Mouse (Mus musculus): ENCODE measurements around the gene Hoxc9.

Hoxc9 gene

DNA sequence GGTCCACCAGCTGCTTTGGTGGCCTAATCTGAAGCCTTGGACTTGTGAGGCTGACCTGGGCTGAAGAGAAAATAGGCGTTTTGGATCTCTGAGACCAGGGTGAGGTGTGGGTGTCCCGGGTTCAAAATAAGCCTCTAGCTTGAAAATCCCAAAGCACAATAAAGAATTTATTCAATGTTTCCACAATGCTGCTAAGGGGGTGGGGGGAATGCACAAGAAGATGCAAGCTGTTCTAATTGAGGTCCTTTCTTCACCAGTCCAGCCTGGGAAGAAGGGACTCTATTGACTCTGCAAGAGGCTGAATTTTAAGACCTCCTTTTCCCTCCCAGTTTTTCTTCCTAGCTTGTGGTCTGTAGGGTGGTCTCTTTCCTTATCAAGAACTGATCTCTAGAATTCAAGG, 25.4 kb upstream of the Hoxc9 start:
- Histone ChIP-seq H3K4me3 (replicated peaks; ENCODE audit: low read length) (no peak overlapping the region), H3K36me3 (ENCODE audit: insufficient read depth, low read length) (no peaks in the 10 kb centered on the region), H3K27me3 (ENCODE audit: insufficient read depth, low read length) (peaks cover 98% of the 10 kb centered on the region), H3K9me3 (ENCODE audit: low read length) (peaks cover 5% of the 10 kb centered on the region; the same call in 1 of the 2 replicates), H3K4me1 (replicated peaks; ENCODE audit: low read depth, low read length) (peaks cover 46% of the 10 kb centered on the region)
- no peak for TF ChIP-seq NANOG (IDR thresholded peaks at IDR 0.05; ENCODE audit: borderline replicate concordance, low read length)
- no peak for TF ChIP-seq CTCF (conservative IDR thresholded peaks at IDR 0.05; ENCODE audit: low read length)
- TF ChIP-seq POU5F1 (IDR thresholded peaks at IDR 0.05; ENCODE audit: borderline replicate concordance, low read length) = no peak

DNA sequence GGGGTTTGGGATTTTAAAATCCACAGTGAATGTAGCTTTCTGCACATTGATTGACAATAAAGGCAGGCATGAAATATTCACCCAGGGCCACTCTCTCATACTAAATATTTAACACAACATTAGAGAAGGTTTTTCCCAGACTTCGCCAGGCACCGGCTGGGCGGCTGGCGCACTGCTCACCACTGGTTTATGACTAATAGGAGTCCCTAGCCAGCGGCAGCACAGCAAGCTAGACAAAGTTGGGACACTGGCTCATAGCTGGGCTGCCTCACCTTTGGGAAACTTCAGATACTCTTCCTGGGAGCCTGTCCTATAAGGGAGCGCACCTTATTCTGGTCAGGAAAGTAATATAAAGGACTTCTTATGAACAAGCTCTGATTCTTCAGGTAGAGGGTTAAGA, 22.7 kb upstream of the Hoxc9 start:
- H3K4me1 ChIP-seq (replicated peaks; ENCODE audit: low read depth, low read length) = peaks cover 48% of the 10 kb centered on the region
- H3K9me3 ChIP-seq (ENCODE audit: low read length) = peaks cover 5% of the 10 kb centered on the region; the same call in 1 of the 2 replicates
- H3K27me3 ChIP-seq (ENCODE audit: insufficient read depth, low read length) = peaks cover 98% of the 10 kb centered on the region
- no peaks in the 10 kb centered on the region for H3K36me3 ChIP-seq (ENCODE audit: insufficient read depth, low read length)
- no peak for TF ChIP-seq NANOG (IDR thresholded peaks at IDR 0.05; ENCODE audit: borderline replicate concordance, low read length)
- no peak for TF ChIP-seq CTCF (conservative IDR thresholded peaks at IDR 0.05; ENCODE audit: low read length)
- TF ChIP-seq POU5F1 (IDR thresholded peaks at IDR 0.05; ENCODE audit: borderline replicate concordance, low read length) = no peak
- no peak overlapping the region for H3K4me3 ChIP-seq (replicated peaks; ENCODE audit: low read length)

DNA sequence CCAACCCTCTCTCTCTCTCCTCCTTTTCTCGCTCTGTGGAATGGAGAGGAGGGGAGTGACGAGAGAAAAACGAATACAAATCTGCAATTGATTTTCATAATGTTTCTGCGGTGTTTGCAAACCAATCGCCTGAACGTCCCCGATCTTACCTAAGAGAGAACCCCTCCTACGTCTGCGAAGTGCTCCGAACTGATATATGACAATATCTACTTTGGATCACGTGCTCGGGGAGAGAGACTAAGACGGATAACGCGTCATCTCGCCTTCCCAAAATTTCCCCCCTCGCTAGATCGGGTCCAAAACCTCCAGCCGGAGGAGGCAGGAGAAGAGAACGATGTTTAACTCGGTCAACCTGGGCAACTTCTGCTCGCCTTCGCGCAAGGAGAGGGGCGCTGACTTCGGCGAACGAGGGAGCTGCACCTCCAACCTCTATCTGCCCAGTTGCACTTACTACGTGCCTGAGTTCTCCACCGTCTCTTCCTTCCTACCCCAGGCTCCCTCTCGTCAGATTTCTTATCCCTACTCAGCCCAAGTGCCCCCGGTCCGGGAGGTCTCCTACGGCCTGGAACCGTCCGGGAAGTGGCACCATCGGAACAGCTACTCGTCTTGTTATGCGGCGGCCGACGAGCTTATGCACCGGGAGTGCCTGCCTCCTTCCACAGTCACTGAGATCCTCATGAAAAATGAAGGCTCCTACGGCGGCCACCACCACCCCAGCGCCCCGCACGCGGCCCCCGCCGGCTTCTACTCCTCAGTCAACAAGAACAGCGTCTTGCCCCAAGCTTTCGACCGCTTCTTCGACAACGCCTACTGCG, 21.8 kb upstream of the Hoxc9 start, which contains the start of gene Hoxc11:
TSS of gene Hoxc11 (plus strand) at position 236 of the 815 bp plus-strand sequence.
- TF ChIP-seq CTCF (conservative IDR thresholded peaks at IDR 0.05; ENCODE audit: low read length) = no peak
- TF ChIP-seq NANOG (IDR thresholded peaks at IDR 0.05; ENCODE audit: borderline replicate concordance, low read length) = no peak
- no peak for TF ChIP-seq POU5F1 (IDR thresholded peaks at IDR 0.05; ENCODE audit: borderline replicate concordance, low read length)
- peaks cover 48% of the 10 kb centered on the region for H3K4me1 ChIP-seq (replicated peaks; ENCODE audit: low read depth, low read length)
- H3K36me3 ChIP-seq (ENCODE audit: insufficient read depth, low read length) = no peaks in the 10 kb centered on the region
- H3K4me3 ChIP-seq (replicated peaks; ENCODE audit: low read length) = peak within 1 kb of the TSS; percentile 58
- H3K9me3 ChIP-seq (ENCODE audit: low read length) = peaks cover 5% of the 10 kb centered on the region; the same call in 1 of the 2 replicates
- peaks cover 96% of the 10 kb centered on the region for H3K27me3 ChIP-seq (ENCODE audit: insufficient read depth, low read length)

DNA sequence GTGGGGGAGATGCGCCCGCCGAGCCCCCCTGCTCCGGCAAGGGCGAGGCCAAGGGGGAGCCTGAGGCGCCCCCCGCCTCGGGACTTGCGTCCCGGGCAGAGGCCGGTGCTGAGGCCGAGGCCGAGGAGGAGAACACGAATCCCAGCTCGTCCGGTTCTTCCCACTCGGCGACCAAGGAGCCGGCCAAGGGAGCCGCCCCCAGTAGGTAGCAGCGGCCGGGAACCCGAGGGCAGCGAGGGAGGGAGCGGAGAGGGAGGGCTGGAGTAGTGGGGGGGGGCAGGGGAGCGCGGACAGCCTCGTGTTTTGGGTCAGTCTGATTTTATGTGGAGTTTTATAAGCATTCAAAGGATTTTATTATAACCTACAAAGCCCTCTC, 21.2 kb upstream of the Hoxc9 start:
- peaks cover 96% of the 10 kb centered on the region for H3K27me3 ChIP-seq (ENCODE audit: insufficient read depth, low read length)
- no peak for TF ChIP-seq POU5F1 (IDR thresholded peaks at IDR 0.05; ENCODE audit: borderline replicate concordance, low read length)
- no peak for TF ChIP-seq CTCF (conservative IDR thresholded peaks at IDR 0.05; ENCODE audit: low read length)
- no peak for TF ChIP-seq NANOG (IDR thresholded peaks at IDR 0.05; ENCODE audit: borderline replicate concordance, low read length)
- peak overlapping the region; percentile 58 for H3K4me3 ChIP-seq (replicated peaks; ENCODE audit: low read length)
- peaks cover 50% of the 10 kb centered on the region for H3K4me1 ChIP-seq (replicated peaks; ENCODE audit: low read depth, low read length)
- H3K36me3 ChIP-seq (ENCODE audit: insufficient read depth, low read length) = no peaks in the 10 kb centered on the region
- H3K9me3 ChIP-seq (ENCODE audit: low read length) = peaks cover 5% of the 10 kb centered on the region; the same call in 1 of the 2 replicates

DNA sequence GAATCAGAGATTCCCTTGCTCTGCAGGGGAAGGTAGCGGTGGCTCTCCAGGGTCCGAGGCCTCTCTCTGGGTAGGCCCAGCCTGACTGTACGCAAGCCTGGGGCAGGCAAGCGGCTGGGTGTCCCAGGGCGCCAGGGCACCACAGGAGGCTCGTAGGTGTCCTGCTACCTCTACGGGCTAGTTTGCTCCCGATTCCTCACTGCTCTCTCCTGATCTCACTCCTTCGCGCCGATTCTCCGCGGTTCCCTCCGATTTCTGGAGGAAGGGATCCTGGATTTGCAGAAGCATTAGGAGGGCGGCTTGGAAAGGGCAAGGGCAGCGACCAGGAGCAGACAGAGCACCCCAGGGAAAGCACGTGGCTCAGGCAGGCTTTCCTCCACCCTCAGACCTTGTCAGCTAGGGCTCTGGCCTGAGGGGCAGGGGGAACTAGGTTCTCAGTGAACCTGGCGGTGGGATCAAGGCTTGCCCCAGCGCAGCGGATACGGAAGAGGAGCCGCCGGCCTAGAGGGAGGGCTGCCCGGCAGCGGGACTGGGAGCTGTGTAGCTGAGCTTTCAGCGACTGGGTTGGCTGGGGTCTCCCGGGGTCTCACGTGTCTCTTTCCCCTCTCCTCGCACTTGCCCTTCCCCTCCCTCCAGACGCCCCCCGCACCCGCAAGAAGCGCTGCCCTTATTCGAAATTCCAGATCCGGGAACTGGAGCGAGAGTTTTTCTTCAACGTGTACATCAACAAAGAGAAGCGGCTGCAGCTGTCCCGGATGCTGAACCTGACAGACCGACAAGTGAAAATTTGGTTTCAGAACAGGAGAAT, 20.2 kb upstream of the Hoxc9 start:
- Histone ChIP-seq H3K36me3 (ENCODE audit: insufficient read depth, low read length) (no peaks in the 10 kb centered on the region), H3K4me1 (replicated peaks; ENCODE audit: low read depth, low read length) (peaks cover 51% of the 10 kb centered on the region), H3K27me3 (ENCODE audit: insufficient read depth, low read length) (peaks cover 97% of the 10 kb centered on the region), H3K9me3 (ENCODE audit: low read length) (peaks cover 1% of the 10 kb centered on the region; the same call in 1 of the 2 replicates), H3K4me3 (replicated peaks; ENCODE audit: low read length) (peak overlapping the region; percentile 63)
- TF ChIP-seq POU5F1 (IDR thresholded peaks at IDR 0.05; ENCODE audit: borderline replicate concordance, low read length) = 0 out of 2 replicates have a peak, but pooled peaks have one; percentile 2
- no peak for TF ChIP-seq NANOG (IDR thresholded peaks at IDR 0.05; ENCODE audit: borderline replicate concordance, low read length)
- no peak for TF ChIP-seq CTCF (conservative IDR thresholded peaks at IDR 0.05; ENCODE audit: low read length)

DNA sequence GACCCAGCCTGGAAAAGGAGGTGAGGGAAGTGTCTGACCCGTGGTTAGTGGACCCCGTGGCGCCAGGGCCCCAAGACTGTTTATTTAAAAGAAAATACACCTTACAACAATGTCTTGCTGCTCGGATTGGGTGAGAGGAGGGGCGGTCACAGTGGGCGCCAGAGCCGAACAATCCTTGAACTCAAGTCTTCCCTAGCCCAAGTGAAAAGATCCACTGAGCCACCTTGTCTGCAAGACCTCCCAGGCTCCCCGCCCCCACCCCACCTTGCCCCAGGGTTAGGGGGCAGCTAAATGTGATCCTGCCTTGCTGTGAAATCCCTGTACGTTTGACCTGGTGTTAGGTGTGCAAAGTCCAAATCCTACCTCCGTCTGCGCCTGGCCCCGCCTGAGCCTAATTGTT, 19.3 kb upstream of the Hoxc9 start:
- Histone ChIP-seq H3K9me3 (ENCODE audit: low read length) (no peaks in the 10 kb centered on the region), H3K36me3 (ENCODE audit: insufficient read depth, low read length) (no peaks in the 10 kb centered on the region), H3K27me3 (ENCODE audit: insufficient read depth, low read length) (peaks cover 96% of the 10 kb centered on the region), H3K4me3 (replicated peaks; ENCODE audit: low read length) (no peak overlapping the region), H3K4me1 (replicated peaks; ENCODE audit: low read depth, low read length) (peaks cover 54% of the 10 kb centered on the region)
- no peak for TF ChIP-seq CTCF (conservative IDR thresholded peaks at IDR 0.05; ENCODE audit: low read length)

DNA sequence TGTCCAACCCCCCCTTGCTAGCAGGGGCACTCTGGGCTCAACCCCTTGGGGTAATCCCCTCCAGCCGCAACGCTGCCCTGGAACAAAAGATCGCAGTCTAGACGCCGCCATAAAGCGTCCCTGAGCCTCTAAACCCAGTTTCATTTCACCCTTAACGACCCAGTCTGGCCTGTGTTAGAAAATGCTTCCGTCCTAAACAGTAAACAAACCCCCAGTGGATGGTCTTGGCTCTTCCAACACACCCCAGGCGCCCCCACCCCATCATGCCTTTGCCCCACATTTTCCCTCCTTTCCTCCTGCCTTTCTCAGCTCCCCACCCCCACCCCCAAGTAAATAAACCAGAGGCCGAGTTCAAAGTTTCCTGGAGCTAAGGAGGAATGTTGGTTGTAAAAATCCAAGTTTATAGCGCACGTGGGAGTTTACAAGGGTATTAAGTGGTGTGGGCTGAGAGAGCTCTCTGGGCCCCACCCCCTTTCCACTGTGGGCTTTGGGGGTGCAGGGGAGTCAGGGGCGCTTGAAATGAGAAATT, 16.5 kb upstream of the Hoxc9 start:
- no peak for TF ChIP-seq NANOG (IDR thresholded peaks at IDR 0.05; ENCODE audit: borderline replicate concordance, low read length)
- no peak for TF ChIP-seq CTCF (conservative IDR thresholded peaks at IDR 0.05; ENCODE audit: low read length)
- TF ChIP-seq POU5F1 (IDR thresholded peaks at IDR 0.05; ENCODE audit: borderline replicate concordance, low read length) = no peak

DNA sequence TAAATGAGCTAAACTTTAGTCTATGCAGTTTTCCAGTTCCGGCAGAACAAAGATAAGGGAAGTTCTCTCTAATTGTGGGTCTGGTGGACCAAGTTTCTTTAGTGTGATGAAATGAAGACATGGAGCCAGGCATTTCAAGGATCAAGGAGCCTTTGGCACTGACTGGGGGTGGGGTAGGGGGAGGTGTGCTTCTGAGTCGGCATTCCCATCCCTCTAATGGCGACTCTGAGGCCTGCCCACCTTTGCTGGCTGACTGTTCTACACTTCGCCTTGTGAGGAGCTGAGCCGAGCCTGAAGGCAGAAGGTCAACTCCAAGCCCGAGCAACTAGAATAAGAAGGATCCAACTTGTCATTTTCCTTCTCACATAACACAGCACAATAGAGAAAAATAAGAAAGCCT, 14.5 kb upstream of the Hoxc9 start:
- H3K36me3 ChIP-seq (ENCODE audit: insufficient read depth, low read length) = no peaks in the 10 kb centered on the region
- H3K4me1 ChIP-seq (replicated peaks; ENCODE audit: low read depth, low read length) = peaks cover 54% of the 10 kb centered on the region
- TF ChIP-seq POU5F1 (IDR thresholded peaks at IDR 0.05; ENCODE audit: borderline replicate concordance, low read length) (no peak), NANOG (IDR thresholded peaks at IDR 0.05; ENCODE audit: borderline replicate concordance, low read length) (no peak), CTCF (conservative IDR thresholded peaks at IDR 0.05; ENCODE audit: low read length) (no peak)
- peaks cover 94% of the 10 kb centered on the region for H3K27me3 ChIP-seq (ENCODE audit: insufficient read depth, low read length)
- no peaks in the 10 kb centered on the region for H3K9me3 ChIP-seq (ENCODE audit: low read length)
- no peak overlapping the region for H3K4me3 ChIP-seq (replicated peaks; ENCODE audit: low read length)

More for the DNA sequence above, 16.5 kb upstream of the Hoxc9 start:
- no peaks in the 10 kb centered on the region for H3K9me3 ChIP-seq (ENCODE audit: low read length)
- no peaks in the 10 kb centered on the region for H3K36me3 ChIP-seq (ENCODE audit: insufficient read depth, low read length)
- peaks cover 54% of the 10 kb centered on the region for H3K4me1 ChIP-seq (replicated peaks; ENCODE audit: low read depth, low read length)
- peaks cover 94% of the 10 kb centered on the region for H3K27me3 ChIP-seq (ENCODE audit: insufficient read depth, low read length)
- 0 out of 2 replicates have a peak overlapping the region, but pooled peaks have one; percentile 17 for H3K4me3 ChIP-seq (replicated peaks; ENCODE audit: low read length)

Data from E14TG2a.4 (cell line).